Mouse (Mus musculus) myocyte (in vitro differentiated cells): Measurements from ENCODE around the gene A530064D06Rik. TPM values are rescaled to one million over a fixed set of nuclear protein-coding genes. Genes with fewer than 3 reads are reported as not detected.

Source experiments
- H3K27me3 ChIP-seq: one replicate; pipeline ENCODE4 v1.6.1; 2011; ENCODE audit not compliant: control insufficient read depth, insufficient read depth, insufficient read length
- H3K36me3 ChIP-seq: one replicate; pipeline ENCODE4 v1.6.1; 2011; ENCODE audit not compliant: control insufficient read depth, insufficient read depth
- H3K4me2 ChIP-seq: one replicate; pipeline ENCODE4 v1.6.1; 2011; ENCODE audit warnings: low read depth, control low read depth
- H3K4me3 ChIP-seq: one replicate; pipeline ENCODE4 v1.5.1; 2011; ENCODE audit warnings: mild to moderate bottlenecking, control low read depth, moderate library complexity
- H3K79me2 ChIP-seq: one replicate; pipeline ENCODE4 v1.6.1; 2011; ENCODE audit not compliant: control insufficient read depth, insufficient read depth
- H3ac ChIP-seq: one replicate; pipeline ENCODE4 v1.6.1; 2011; ENCODE audit not compliant: control insufficient read depth, insufficient read length
- CEBPB ChIP-seq: IDR thresholded peaks from 2 replicates; pipeline ENCODE4 v1.6.1; 2011; ENCODE audit warnings: mild to moderate bottlenecking, moderate library complexity; ENCODE audit not compliant: poor library complexity, insufficient read depth, severe bottlenecking
- E2F4 ChIP-seq: IDR thresholded peaks from one replicate; pipeline ENCODE4 v1.6.1; 2011; ENCODE audit warnings: mild to moderate bottlenecking, control low read depth, moderate library complexity; ENCODE audit not compliant: insufficient read depth
- MAX ChIP-seq: IDR thresholded peaks from one replicate; pipeline ENCODE4 v1.6.1; 2011; ENCODE audit warnings: low read depth, mild to moderate bottlenecking, control low read depth
- MYOD1 ChIP-seq, 3 experiments: IDR thresholded peaks; one replicate each; pipeline ENCODE4 v1.6.1; 2011; ENCODE audit warnings: control low read depth in 2 of 3, low read depth in 2 of 3, mild to moderate bottlenecking in 2 of 3, moderate library complexity in 1 of 3; ENCODE audit not compliant: insufficient read length in 2 of 3, control insufficient read depth in 1 of 3
- MYOG ChIP-seq, 3 experiments: IDR thresholded peaks; one replicate each; pipeline ENCODE4 v1.6.1; 2011; ENCODE audit warnings: control low read depth in 2 of 3, low read depth in 2 of 3, mild to moderate bottlenecking in 2 of 3; ENCODE audit not compliant: insufficient read length in 2 of 3, control insufficient read depth in 1 of 3, insufficient read depth in 1 of 3
- POLR2A ChIP-seq: IDR thresholded peaks from one replicate; pipeline ENCODE4 v1.6.1; 2011; ENCODE audit warnings: low read depth, mild to moderate bottlenecking, control low read depth, moderate library complexity; ENCODE audit not compliant: insufficient read length
- POLR2AphosphoS2 ChIP-seq: IDR thresholded peaks from one replicate; pipeline ENCODE4 v1.6.1; 2011; ENCODE audit warnings: low read depth, control low read depth; ENCODE audit not compliant: insufficient read length
- REST ChIP-seq: IDR thresholded peaks from one replicate; pipeline ENCODE4 v1.6.1; 2011; ENCODE audit warnings: mild to moderate bottlenecking, control low read depth, moderate library complexity; ENCODE audit not compliant: insufficient read depth, insufficient read length
- SRF ChIP-seq: IDR thresholded peaks from one replicate; pipeline ENCODE4 v1.6.1; 2011; ENCODE audit warnings: low read depth; ENCODE audit not compliant: control insufficient read depth, insufficient read length
- TCF12 ChIP-seq: IDR thresholded peaks from one replicate; pipeline ENCODE4 v1.6.1; 2011; ENCODE audit warnings: mild to moderate bottlenecking, control low read depth; ENCODE audit not compliant: poor library complexity, insufficient read depth, severe bottlenecking
- TCF3 ChIP-seq: IDR thresholded peaks from one replicate; pipeline ENCODE4 v1.6.1; 2011; ENCODE audit warnings: low read depth, control low read depth; ENCODE audit not compliant: insufficient read length
- USF1 ChIP-seq: IDR thresholded peaks from one replicate; pipeline ENCODE4 v1.6.1; 2011; ENCODE audit warnings: low read depth, mild to moderate bottlenecking, control low read depth, moderate library complexity
- polyA plus RNA-seq: library from polyadenylated mRNA; unstranded; fragments of >200 nt; fragmentation: generic; extraction: Trizol; gene quantifications from one replicate; pipeline ENCODE4 v1.2.1, GENCODE M21; 2012; ENCODE audit warnings: missing spikeins

The A530064D06Rik gene
- polyA plus RNA-seq, 1 experiment: not detected

DNA sequence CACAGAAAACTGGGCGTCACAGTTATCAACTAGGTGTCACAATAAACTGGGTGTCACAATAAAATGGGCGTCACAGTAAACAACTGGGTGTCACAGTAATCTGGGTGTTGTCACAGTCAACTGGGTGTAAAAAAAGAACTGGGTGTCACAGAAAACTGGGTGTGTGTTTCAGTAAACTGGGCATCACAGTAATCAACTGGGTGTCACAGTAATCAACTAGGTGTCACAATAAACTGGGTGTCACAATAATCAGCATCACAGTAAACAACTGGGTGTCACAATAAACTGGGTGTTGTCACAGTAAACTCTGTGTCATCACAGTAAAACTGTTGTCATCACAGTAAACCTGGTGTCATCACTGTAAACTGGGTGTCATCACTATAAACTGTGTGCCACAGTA lies 25.3 kb upstream of the A530064D06Rik start:
- TF ChIP-seq REST (no peak), POLR2A (no peak), TCF12 (no peak)
- no peak overlapping the region for H3K4me2 ChIP-seq
- no peaks in the 10 kb centered on the region for H3K79me2 ChIP-seq
- H3K4me3 ChIP-seq: no peak overlapping the region
- no peaks in the 10 kb centered on the region for H3K27me3 ChIP-seq
- no peaks in the 10 kb centered on the region for H3K36me3 ChIP-seq
- no peak overlapping the region for H3ac ChIP-seq

DNA sequence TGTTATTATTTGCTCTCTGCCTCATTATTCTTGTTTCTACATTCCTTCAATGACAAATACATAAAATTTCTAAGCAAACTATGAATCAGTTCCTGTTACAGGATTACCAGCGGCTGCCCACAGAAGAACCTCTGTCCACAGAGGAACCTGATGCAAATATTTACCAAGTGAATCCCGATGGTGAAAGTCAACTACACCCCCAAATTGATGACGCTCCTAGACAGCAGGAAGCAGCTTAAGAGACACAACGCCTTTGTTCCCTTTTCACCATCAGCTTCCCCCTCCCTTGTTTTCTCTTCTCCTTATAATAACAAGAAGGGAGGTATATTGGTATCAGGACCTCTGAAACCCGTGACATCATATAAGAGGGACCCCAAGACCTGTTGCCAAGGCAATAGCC lies 18.2 kb upstream of the A530064D06Rik start:
- Histone ChIP-seq H3K36me3 (no peaks in the 10 kb centered on the region), H3K27me3 (no peaks in the 10 kb centered on the region), H3K4me3 (no peak overlapping the region), H3K79me2 (no peaks in the 10 kb centered on the region), H3K4me2 (no peak overlapping the region), H3ac (no peak overlapping the region)
- TF ChIP-seq TCF3 (no peak), POLR2A (no peak), POLR2AphosphoS2 (no peak), MYOG (IDR thresholded peaks at IDR 0.05; ENCODE audit: control insufficient read depth in 1 of 3, insufficient read depth in 1 of 3, insufficient read length in 2 of 3, low read depth in 2 of 3) (no peak), TCF12 (no peak), CEBPB (no peak), REST (no peak), USF1 (no peak), MYOD1 (IDR thresholded peaks at IDR 0.05; ENCODE audit: control insufficient read depth in 1 of 3, insufficient read length in 2 of 3, low read depth in 2 of 3) (no peak), SRF (no peak), E2F4 (no peak), MAX (no peak)

DNA sequence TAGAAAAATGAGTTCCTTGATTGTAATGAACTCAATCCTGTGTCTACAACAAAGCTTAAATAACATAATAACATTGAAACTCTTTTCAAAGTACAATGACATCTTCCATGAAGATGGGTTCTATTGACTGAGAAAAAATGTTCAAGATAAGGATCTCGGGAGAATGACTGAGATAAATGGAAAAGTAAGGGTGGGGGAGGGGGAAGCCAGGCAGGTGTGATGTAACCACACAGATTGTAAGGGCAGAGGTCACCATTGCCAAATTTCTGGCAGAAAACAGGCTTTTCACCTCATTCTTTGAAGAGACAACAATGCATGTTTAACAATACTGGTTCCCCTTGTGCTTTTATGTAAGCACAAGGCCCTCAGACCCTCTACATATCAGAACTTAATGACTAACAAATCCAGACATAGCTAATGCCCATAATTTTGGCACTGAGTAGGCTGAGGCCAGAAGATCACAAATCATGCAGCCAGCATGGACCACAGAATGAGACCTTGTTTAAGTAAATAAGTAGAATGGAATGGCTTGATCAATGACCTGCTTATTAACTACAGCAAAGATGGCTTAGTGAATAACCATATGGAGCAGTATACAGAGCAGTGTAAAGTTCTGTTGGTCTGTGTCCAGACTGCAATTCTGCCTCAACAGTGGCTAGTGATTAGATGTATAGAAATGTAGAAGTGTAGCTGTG lies 9.5 kb downstream of the A530064D06Rik start:
- no peak overlapping the region for H3K4me3 ChIP-seq
- H3ac ChIP-seq: no peak overlapping the region
- no peaks in the 10 kb centered on the region for H3K79me2 ChIP-seq
- no peaks in the 10 kb centered on the region for H3K27me3 ChIP-seq
- H3K36me3 ChIP-seq: no peaks in the 10 kb centered on the region
- no peak overlapping the region for H3K4me2 ChIP-seq
- TF ChIP-seq POLR2AphosphoS2 (no peak), USF1 (no peak), SRF (no peak), MYOG (IDR thresholded peaks at IDR 0.05; ENCODE audit: control insufficient read depth in 1 of 3, insufficient read depth in 1 of 3, insufficient read length in 2 of 3, low read depth in 2 of 3) (no peak), TCF12 (no peak), MAX (no peak), MYOD1 (IDR thresholded peaks at IDR 0.05; ENCODE audit: control insufficient read depth in 1 of 3, insufficient read length in 2 of 3, low read depth in 2 of 3) (no peak), REST (no peak)

DNA sequence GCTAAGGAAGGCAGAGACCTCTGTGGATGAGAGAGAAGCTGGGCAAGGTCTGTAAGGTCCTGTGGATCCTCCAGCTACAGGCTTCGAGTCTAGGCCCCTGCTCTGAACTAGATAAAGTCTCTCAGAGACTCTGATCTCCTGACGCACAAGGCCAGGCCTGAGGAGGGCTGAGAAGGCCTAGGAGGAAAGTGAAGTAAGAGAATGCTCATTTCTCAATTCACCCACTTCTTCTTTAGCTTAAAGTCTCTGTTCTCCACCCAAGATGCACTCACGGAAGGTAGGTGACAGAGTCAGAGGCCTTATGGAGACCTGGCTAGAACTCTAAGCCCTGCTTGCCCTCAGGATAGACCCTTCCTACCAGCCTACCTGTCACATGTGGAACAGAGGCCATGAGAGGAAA lies 21.0 kb downstream of the A530064D06Rik start, which contains the start of gene 9830107B12Rik:
TSS of gene 9830107B12Rik (minus strand) at position 149 of the 400 bp plus-strand sequence.
- Histone ChIP-seq H3K36me3 (no peaks in the 10 kb centered on the region), H3K4me3 (no peak within 1 kb of the TSS), H3K79me2 (no peaks in the 10 kb centered on the region), H3ac (no peak within 1 kb of the TSS), H3K4me2 (no peak within 1 kb of the TSS), H3K27me3 (no peaks in the 10 kb centered on the region)
- TF ChIP-seq MYOD1 (IDR thresholded peaks at IDR 0.05; ENCODE audit: control insufficient read depth in 1 of 3, insufficient read length in 2 of 3, low read depth in 2 of 3): no peak
- no peak for TF ChIP-seq MAX
- TF ChIP-seq E2F4: no peak
- TF ChIP-seq TCF12: no peak
- no peak for TF ChIP-seq CEBPB

DNA sequence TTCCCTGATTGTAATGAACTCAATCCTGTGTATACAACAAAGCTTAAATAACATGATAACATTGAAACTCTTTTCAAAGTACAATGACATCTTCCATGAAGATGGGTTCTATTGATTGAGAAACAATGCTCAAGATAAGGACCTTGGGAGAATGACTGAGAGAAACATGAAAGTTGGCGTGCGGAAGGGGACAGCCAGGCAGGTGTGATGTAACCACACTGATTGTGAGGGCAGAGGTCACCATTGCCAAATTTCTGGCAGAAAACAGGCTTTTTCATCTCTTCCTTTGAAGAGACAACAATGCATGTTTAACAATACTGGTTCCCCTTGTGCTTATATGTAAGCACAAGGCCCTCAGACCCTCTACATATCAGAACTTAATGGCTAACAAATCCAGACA lies 34.3 kb downstream of the A530064D06Rik start:
- no peaks in the 10 kb centered on the region for H3K79me2 ChIP-seq
- no peak for TF ChIP-seq POLR2AphosphoS2
- TF ChIP-seq SRF: no peak
- no peak for TF ChIP-seq TCF12
- no peak for TF ChIP-seq USF1
- TF ChIP-seq POLR2A: no peak
- no peak for TF ChIP-seq MAX
- no peak for TF ChIP-seq TCF3
- no peak for TF ChIP-seq REST
- H3K27me3 ChIP-seq: no peaks in the 10 kb centered on the region
- no peak overlapping the region for H3K4me3 ChIP-seq
- H3K36me3 ChIP-seq: no peaks in the 10 kb centered on the region
- no peak overlapping the region for H3ac ChIP-seq
- no peak overlapping the region for H3K4me2 ChIP-seq
